9 mouse cellular contexts compared by ENCODE assay signal in genomic region chr11:58097621-58098365, GRCm38 (mm10). TPM values are rescaled to one million over a fixed set of nuclear protein-coding genes. Genes with fewer than 3 reads are reported as not detected.
DNase-seq lines count a peak whose midpoint lies in the region; ATAC-seq and TF ChIP-seq lines count a peak whose summit lies in the region.
"Had no signal": no experiment of that assay in that cellular context is flagged by ENCODE, and none has a peak within 500 bp of the region (broad histone marks: within the 10 kb centered on the region; RNA-seq: fewer than 3 reads in every experiment).

No protein-coding gene starts in this region.

- WGBS in embryonic facial prominence, embryonic 15.5 days = 1% methylated on average over 33 of the region's 38 CpGs
- 3% methylated on average over 34 of the region's 38 CpGs for WGBS in intestine, embryonic 15.5 days
- WGBS in lung, embryonic 16.5 days = 2% methylated on average over 29 of the region's 38 CpGs
- WGBS in stomach, embryonic 15.5 days = 2% methylated on average over 30 of the region's 38 CpGs

- H3K4me3 ChIP-seq in E14TG2a.4 (replicated peaks; ENCODE audit: low read length) = peak overlapping the region; percentile 71
- peak overlapping the region; percentile 40 for H3K4me3 ChIP-seq in embryonic facial prominence, embryonic 15.5 days (replicated peaks)
- peak overlapping the region; percentile 39 for H3K4me3 ChIP-seq in intestine, embryonic 15.5 days (replicated peaks)
- peak overlapping the region; percentile 48 for H3K4me3 ChIP-seq in lung, embryonic 16.5 days (ENCODE audit: low read length)
- H3K4me3 ChIP-seq in stomach, embryonic 15.5 days (replicated peaks) = peak overlapping the region; percentile 41

- no peak overlapping the region for H3K9ac ChIP-seq in embryonic facial prominence, embryonic 15.5 days
- peak overlapping the region; percentile 22 for H3K9ac ChIP-seq in intestine, embryonic 15.5 days
- peak overlapping the region; percentile 57 for H3K9ac ChIP-seq in lung, embryonic 16.5 days (ENCODE audit: low read length)
- no peak overlapping the region for H3K9ac ChIP-seq in stomach, embryonic 15.5 days

- no peak for TF ChIP-seq CTCF in E14TG2a.4 (conservative IDR thresholded peaks at IDR 0.05; ENCODE audit: low read length)

- peaks cover 41% of the 10 kb centered on the region for H3K4me1 ChIP-seq in E14TG2a.4 (replicated peaks; ENCODE audit: low read depth, low read length)
- peaks cover 13% of the 10 kb centered on the region; the same call in 1 of the 2 replicates for H3K4me1 ChIP-seq in embryonic facial prominence, embryonic 15.5 days
- peaks cover 3% of the 10 kb centered on the region for H3K4me1 ChIP-seq in intestine, embryonic 15.5 days (replicated peaks)
- no peaks in the 10 kb centered on the region for H3K4me1 ChIP-seq in lung, embryonic 16.5 days (replicated peaks; ENCODE audit: control insufficient read depth, insufficient read depth, low read length)
- H3K4me1 ChIP-seq in stomach, embryonic 15.5 days = peaks cover 7% of the 10 kb centered on the region

- peak; percentile 11 for DNase-seq in gastrocnemius, postnatal 10 days
- DNase-seq in gastrocnemius, adult 18-20 months (ENCODE audit: low spot score) = no peak
- no peak for DNase-seq in right cerebral cortex, postnatal 36 days (ENCODE audit: low spot score in 2 of 2)

- ATAC-seq in embryonic facial prominence, embryonic 15.5 days (ENCODE audit: insufficient number of reproducible peaks, low FRiP score, low TSS enrichment, low read depth) = no peak
- ATAC-seq in intestine, embryonic 15.5 days = peak; percentile 52
- peak; percentile 49; the same call in 1 of the 2 replicates for ATAC-seq in lung, embryonic 16.5 days (ENCODE audit: low read depth)
- no peak; the same call in 1 of the 2 replicates for ATAC-seq in stomach, embryonic 15.5 days (ENCODE audit: insufficient read depth, low FRiP score, low read depth)

- peak overlapping the region; percentile 65 for H3K4me2 ChIP-seq in embryonic facial prominence, embryonic 15.5 days (replicated peaks)
- peak overlapping the region; percentile 86 for H3K4me2 ChIP-seq in intestine, embryonic 15.5 days (replicated peaks)
- peak overlapping the region; percentile 82 for H3K4me2 ChIP-seq in lung, embryonic 16.5 days (ENCODE audit: low read depth, low read length)
- peak overlapping the region; percentile 79 for H3K4me2 ChIP-seq in stomach, embryonic 15.5 days

- H3K36me3 ChIP-seq in E14TG2a.4 (ENCODE audit: insufficient read depth, low read length) = no peaks in the 10 kb centered on the region
- H3K36me3 ChIP-seq in embryonic facial prominence, embryonic 15.5 days = no peaks in the 10 kb centered on the region
- no peaks in the 10 kb centered on the region for H3K36me3 ChIP-seq in intestine, embryonic 15.5 days
- H3K36me3 ChIP-seq in lung, embryonic 16.5 days (ENCODE audit: control insufficient read depth, insufficient read depth, low read length) = no peaks in the 10 kb centered on the region
- H3K36me3 ChIP-seq in stomach, embryonic 15.5 days = no peaks in the 10 kb centered on the region

- H3K9me3 ChIP-seq in E14TG2a.4 (ENCODE audit: low read length) = no peaks in the 10 kb centered on the region
- no peaks in the 10 kb centered on the region for H3K9me3 ChIP-seq in embryonic facial prominence, embryonic 15.5 days (replicated peaks)
- H3K9me3 ChIP-seq in intestine, embryonic 15.5 days = no peaks in the 10 kb centered on the region
- no peaks in the 10 kb centered on the region for H3K9me3 ChIP-seq in lung, embryonic 16.5 days (ENCODE audit: control insufficient read depth, low read length)
- no peaks in the 10 kb centered on the region for H3K9me3 ChIP-seq in stomach, embryonic 15.5 days

- H3K27me3 ChIP-seq in E14TG2a.4 (ENCODE audit: insufficient read depth, low read length) = no peaks in the 10 kb centered on the region
- H3K27me3 ChIP-seq in embryonic facial prominence, embryonic 15.5 days = no peaks in the 10 kb centered on the region
- no peaks in the 10 kb centered on the region for H3K27me3 ChIP-seq in intestine, embryonic 15.5 days (replicated peaks)
- no peaks in the 10 kb centered on the region for H3K27me3 ChIP-seq in lung, embryonic 16.5 days (ENCODE audit: control insufficient read depth, insufficient read depth, low read depth, low read length)
- H3K27me3 ChIP-seq in stomach, embryonic 15.5 days (replicated peaks) = no peaks in the 10 kb centered on the region

- H3K27ac ChIP-seq in embryonic facial prominence, embryonic 15.5 days (replicated peaks) = no peak overlapping the region
- no peak overlapping the region for H3K27ac ChIP-seq in intestine, embryonic 15.5 days
- H3K27ac ChIP-seq in lung, embryonic 16.5 days (ENCODE audit: low read length) = no peak overlapping the region
- H3K27ac ChIP-seq in stomach, embryonic 15.5 days = no peak overlapping the region
- H3K27ac ChIP-seq: macrophage had no signal

RNA-seq across cellular contexts. Expression of gene Gm12248, which starts 4.9 kb away (rescaled TPM):
- total RNA-seq in gastrocnemius, postnatal 10 days (2021) = not detected
- not detected for total RNA-seq in gastrocnemius, adult 18-20 months (2021)
- polyA plus RNA-seq in embryonic facial prominence, embryonic 15.5 days (2015; fragmentation: Nextera tagmentation; extraction: Ambion mirVana) = 0.14 TPM in 1 of 2 replicates, not detected in the other
- not detected in 2 replicates for polyA plus RNA-seq in intestine, embryonic 15.5 days (2015; fragmentation: Nextera tagmentation; extraction: Ambion mirVana)
- not detected in 2 replicates for polyA plus RNA-seq in lung, embryonic 16.5 days (2015; fragmentation: Nextera tagmentation; extraction: Ambion mirVana)
- 0.12 TPM in 1 of 2 replicates, not detected in the other for polyA plus RNA-seq in stomach, embryonic 15.5 days (2015; fragmentation: Nextera tagmentation; extraction: Ambion mirVana)
- polyA plus RNA-seq: macrophage had no signal

RNA-seq across cellular contexts. Expression of gene Cnot8, which starts 6.2 kb away (rescaled TPM):
- 10 to 100 TPM; 38.3 to 40.7 TPM for total RNA-seq in gastrocnemius, postnatal 10 days (2021)
- total RNA-seq in gastrocnemius, adult 18-20 months (2021) = 10 to 100 TPM; 32.2 to 33.1 TPM
- polyA plus RNA-seq in embryonic facial prominence, embryonic 15.5 days (2015; fragmentation: Nextera tagmentation; extraction: Ambion mirVana) = 96.3 and 97.5 TPM in 2 replicates
- 78.3 and 79.4 TPM in 2 replicates for polyA plus RNA-seq in intestine, embryonic 15.5 days (2015; fragmentation: Nextera tagmentation; extraction: Ambion mirVana)
- polyA plus RNA-seq in lung, embryonic 16.5 days (2015; fragmentation: Nextera tagmentation; extraction: Ambion mirVana) = 87.2 and 98.8 TPM in 2 replicates
- polyA plus RNA-seq in stomach, embryonic 15.5 days (2015; fragmentation: Nextera tagmentation; extraction: Ambion mirVana) = 79.8 and 81.6 TPM in 2 replicates

Comparison
In these comparisons a context has a peak if more than half of its experiments do, and no peak if none do; other contexts are left out.
1. ATAC-seq: peak in intestine, embryonic 15.5 days (single experiment) and lung, embryonic 16.5 days (single experiment); none in embryonic facial prominence, embryonic 15.5 days (single experiment) and stomach, embryonic 15.5 days (single experiment).
2. H3K9ac ChIP-seq: peak in intestine, embryonic 15.5 days (single experiment) and lung, embryonic 16.5 days (single experiment); none in embryonic facial prominence, embryonic 15.5 days (single experiment) and stomach, embryonic 15.5 days (single experiment).
3. Peak in every context shown above with its lines, with median percentiles within 50 percentile points of each other: H3K4me3 ChIP-seq and H3K4me2 ChIP-seq.